Mouse (Mus musculus): ENCODE measurements around the gene Stk24. TPM values are rescaled to one million over a fixed set of nuclear protein-coding genes. Genes with fewer than 3 reads are reported as not detected.
A peak's percentile ranks its signal among the peaks of the same experiment; 100 is the strongest.

The Stk24 gene
- polyA plus RNA-seq, 1 experiment: 101 TPM

DNA sequence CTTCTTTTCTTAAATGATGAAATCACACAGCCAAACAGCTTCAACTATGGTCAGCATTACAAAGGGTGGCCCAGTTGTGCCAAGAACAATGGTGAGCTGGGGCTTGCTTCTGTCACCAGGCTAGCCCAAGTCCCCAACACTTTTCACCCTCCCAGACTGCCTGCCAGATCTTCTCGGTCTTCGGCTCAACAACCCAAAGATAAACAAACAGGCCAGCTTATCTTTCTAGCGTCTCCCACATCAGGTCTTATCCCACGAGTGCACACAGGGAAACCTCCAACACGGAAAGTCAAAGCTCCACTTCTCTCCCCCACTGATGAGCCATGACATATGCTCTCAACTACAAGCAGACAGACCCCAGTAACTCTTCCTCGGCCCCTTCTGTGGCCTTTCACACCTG lies 24.1 kb downstream of the Stk24 start:
- peaks cover 33% of the 10 kb centered on the region for H3K4me1 ChIP-seq (ENCODE audit: control insufficient read depth, insufficient read depth, low read length)
- no peak overlapping the region for H3K4me3 ChIP-seq (ENCODE audit: insufficient read depth, low read length)
- TF ChIP-seq POLR2A (IDR thresholded peaks at IDR 0.05; ENCODE audit: borderline replicate concordance, low read depth, low read length) (no peak), CTCF (IDR thresholded peaks at IDR 0.05; ENCODE audit: low read depth, low read length) (no peak)
- no peak overlapping the region for H3K27ac ChIP-seq (ENCODE audit: insufficient read depth, low read depth, low read length)

DNA sequence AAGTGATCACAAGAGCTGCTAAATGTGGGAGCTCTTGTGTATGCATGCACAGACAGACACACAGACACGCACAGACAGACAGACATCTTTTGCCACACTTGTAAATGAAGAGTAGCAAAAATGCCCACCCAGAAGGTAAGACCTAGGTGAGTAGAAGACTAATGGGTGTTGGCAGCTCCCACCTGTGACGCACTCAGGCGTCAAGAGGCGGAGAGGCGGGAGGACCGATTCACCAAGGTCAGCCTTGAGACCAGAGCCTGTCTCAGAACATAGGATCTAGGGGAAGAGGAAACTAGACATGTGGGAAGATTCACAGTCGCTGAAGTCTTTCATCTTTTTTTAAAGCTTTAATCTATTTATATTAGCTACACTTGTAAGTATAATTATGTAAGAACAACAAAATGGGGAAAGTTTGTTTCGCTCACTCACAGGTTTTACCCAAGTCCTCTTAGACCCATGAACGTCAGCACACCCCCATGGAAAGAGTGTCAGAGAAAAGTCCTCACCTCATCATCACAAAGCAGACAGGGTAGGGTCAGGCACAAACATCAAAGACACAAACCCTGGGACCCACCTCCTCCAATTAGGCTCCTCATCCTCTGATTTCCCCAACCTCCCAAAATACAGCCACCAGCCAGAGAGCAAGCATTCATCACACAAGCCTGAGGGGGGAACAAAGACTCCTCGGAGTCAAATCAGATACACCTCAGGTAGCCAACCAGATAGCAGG lies 26.0 kb downstream of the Stk24 start:
- no peak overlapping the region for H3K27ac ChIP-seq (ENCODE audit: insufficient read depth, low read depth, low read length)
- TF ChIP-seq POLR2A (IDR thresholded peaks at IDR 0.05; ENCODE audit: borderline replicate concordance, low read depth, low read length) (no peak), CTCF (IDR thresholded peaks at IDR 0.05; ENCODE audit: low read depth, low read length) (no peak)
- no peak overlapping the region for H3K4me3 ChIP-seq (ENCODE audit: insufficient read depth, low read length)
- H3K4me1 ChIP-seq (ENCODE audit: control insufficient read depth, insufficient read depth, low read length): peaks cover 21% of the 10 kb centered on the region

DNA sequence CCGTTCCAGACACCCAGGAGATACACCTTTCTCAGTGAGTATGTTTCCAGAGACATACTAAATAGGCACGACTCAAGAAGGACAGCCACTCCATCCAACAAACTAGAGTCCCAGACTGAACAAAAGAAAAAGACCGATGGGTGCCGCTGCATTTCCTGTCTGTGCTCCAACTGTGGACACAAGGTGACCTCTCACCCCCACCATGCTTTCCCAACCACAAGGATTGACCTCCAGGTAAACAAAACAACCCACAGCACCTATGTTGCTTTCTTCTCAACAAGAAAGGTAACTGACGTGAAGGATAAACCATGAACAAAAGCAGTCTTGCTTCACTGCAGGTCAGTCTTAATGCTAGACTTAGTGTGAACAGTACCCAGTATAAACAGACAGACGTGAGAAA lies 27.1 kb downstream of the Stk24 start:
- TF ChIP-seq POLR2A (IDR thresholded peaks at IDR 0.05; ENCODE audit: borderline replicate concordance, low read depth, low read length) (no peak), CTCF (IDR thresholded peaks at IDR 0.05; ENCODE audit: low read depth, low read length) (no peak)
- H3K27ac ChIP-seq (ENCODE audit: insufficient read depth, low read depth, low read length): no peak overlapping the region
- H3K4me1 ChIP-seq (ENCODE audit: control insufficient read depth, insufficient read depth, low read length): peaks cover 14% of the 10 kb centered on the region
- no peak overlapping the region for H3K4me3 ChIP-seq (ENCODE audit: insufficient read depth, low read length)

DNA sequence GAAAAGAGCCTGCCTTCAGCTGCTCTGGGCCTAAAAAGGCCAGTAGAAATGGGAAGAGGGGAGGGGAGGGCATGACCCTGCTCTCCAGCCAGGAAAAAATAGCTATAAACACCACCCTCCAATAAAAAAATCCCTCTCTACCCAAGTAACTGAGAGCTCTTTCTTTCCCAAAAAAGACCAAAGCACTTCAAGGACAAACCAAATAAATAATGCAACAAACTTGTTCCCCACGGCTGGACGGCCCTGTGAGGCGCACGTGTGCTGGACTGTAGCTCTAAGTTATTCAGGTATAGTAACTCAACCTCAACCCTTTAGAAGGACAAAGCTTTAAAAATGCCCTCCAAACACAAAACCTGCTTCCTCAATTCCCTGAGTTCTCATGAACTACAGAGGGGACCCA lies 28.1 kb downstream of the Stk24 start:
- TF ChIP-seq POLR2A (IDR thresholded peaks at IDR 0.05; ENCODE audit: borderline replicate concordance, low read depth, low read length) (no peak), CTCF (IDR thresholded peaks at IDR 0.05; ENCODE audit: low read depth, low read length) (no peak)
- no peak overlapping the region for H3K4me3 ChIP-seq (ENCODE audit: insufficient read depth, low read length)
- H3K27ac ChIP-seq (ENCODE audit: insufficient read depth, low read depth, low read length): no peak overlapping the region
- peaks cover 19% of the 10 kb centered on the region for H3K4me1 ChIP-seq (ENCODE audit: control insufficient read depth, insufficient read depth, low read length)

DNA sequence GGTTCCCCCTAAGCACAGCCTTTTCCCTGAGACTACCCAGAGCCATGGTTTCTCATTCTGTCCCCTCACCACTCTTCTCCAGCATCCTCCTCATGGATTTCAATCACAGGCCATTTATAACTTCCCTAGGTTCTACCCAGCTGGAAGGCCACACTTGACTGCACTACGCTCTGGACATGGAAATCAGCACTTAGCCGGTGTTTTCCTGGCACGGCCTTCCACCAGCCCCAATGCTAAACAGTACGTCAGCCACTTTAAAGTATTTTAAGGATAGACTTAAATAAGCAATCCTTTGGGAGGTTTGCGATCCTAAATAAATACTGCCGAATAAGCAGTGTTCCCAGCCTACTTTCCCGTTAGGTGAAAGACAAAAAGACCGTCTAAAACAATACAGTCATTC lies 29.8 kb downstream of the Stk24 start:
- Histone ChIP-seq H3K4me3 (ENCODE audit: insufficient read depth, low read length) (no peak overlapping the region), H3K4me1 (ENCODE audit: control insufficient read depth, insufficient read depth, low read length) (peaks cover 33% of the 10 kb centered on the region), H3K27ac (ENCODE audit: insufficient read depth, low read depth, low read length) (no peak overlapping the region)
- TF ChIP-seq CTCF (IDR thresholded peaks at IDR 0.05; ENCODE audit: low read depth, low read length): no peak
- no peak for TF ChIP-seq POLR2A (IDR thresholded peaks at IDR 0.05; ENCODE audit: borderline replicate concordance, low read depth, low read length)

DNA sequence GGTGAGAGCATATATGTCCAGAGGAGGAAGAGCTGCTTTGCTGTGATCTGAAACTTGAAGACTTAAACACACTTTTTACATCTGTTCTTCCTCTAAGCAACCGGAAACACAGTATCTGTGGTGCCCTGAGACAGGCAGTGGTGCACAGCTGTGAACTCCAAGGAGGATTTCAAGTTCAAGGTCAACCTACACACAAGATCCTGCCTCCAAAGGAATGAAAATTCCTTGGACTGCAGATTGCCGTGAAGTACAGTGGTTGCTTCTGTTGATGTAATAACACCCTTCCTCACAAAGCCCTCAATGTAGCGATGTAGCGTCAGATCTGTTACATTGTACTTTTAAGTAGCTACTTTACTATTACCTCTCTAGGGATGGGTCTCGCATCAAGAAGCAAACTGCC lies 30.5 kb downstream of the Stk24 start:
- Histone ChIP-seq H3K4me3 (ENCODE audit: insufficient read depth, low read length) (no peak overlapping the region), H3K27ac (ENCODE audit: insufficient read depth, low read depth, low read length) (no peak overlapping the region), H3K4me1 (ENCODE audit: control insufficient read depth, insufficient read depth, low read length) (peaks cover 35% of the 10 kb centered on the region)
- TF ChIP-seq POLR2A (IDR thresholded peaks at IDR 0.05; ENCODE audit: borderline replicate concordance, low read depth, low read length) (no peak), CTCF (IDR thresholded peaks at IDR 0.05; ENCODE audit: low read depth, low read length) (no peak)

DNA sequence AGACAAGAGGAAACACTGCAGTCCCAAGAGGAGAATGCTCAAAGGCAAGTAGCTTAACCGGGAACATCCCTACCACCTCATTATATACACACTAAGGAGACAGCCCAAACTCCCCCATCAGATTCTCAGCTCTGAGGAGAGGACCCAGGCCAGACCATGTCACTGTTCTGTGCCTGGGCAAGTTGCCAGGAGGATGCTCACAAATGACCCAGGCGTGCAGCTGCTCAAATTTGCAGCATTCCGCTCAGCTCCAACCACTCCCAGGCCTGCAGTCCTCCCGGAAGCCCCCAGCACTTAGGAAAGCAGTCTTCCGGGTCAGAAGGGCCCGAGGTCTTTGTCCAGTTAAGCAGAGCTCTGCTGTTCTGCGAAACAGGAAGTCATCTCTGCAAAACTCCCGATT lies 31.6 kb downstream of the Stk24 start:
- Histone ChIP-seq H3K4me1 (ENCODE audit: control insufficient read depth, insufficient read depth, low read length) (peaks cover 35% of the 10 kb centered on the region), H3K27ac (ENCODE audit: insufficient read depth, low read depth, low read length) (no peak overlapping the region), H3K4me3 (ENCODE audit: insufficient read depth, low read length) (no peak overlapping the region)
- TF ChIP-seq CTCF (IDR thresholded peaks at IDR 0.05; ENCODE audit: low read depth, low read length) (no peak), POLR2A (IDR thresholded peaks at IDR 0.05; ENCODE audit: borderline replicate concordance, low read depth, low read length) (no peak)

DNA sequence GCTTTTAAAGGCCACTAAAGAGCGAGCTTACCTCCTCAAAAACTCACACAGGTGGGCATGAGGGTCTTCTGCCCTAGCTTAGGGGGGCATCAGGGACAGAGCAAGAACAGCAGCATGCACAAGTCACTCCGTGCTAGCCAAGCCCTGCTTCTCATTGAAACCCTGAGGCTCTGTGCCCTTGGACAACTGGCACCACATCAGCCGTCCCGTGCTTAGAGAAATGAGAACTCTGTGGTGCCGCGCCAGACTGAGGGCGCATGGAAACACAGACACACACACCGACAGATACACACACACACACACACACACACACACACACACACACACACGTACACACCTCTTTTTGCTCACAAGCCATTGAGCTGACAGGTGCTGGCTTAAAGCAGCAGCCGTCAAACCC lies 32.7 kb downstream of the Stk24 start:
- Histone ChIP-seq H3K27ac (ENCODE audit: insufficient read depth, low read depth, low read length) (no peak overlapping the region), H3K4me3 (ENCODE audit: insufficient read depth, low read length) (no peak overlapping the region), H3K4me1 (ENCODE audit: control insufficient read depth, insufficient read depth, low read length) (peaks cover 29% of the 10 kb centered on the region)
- no peak for TF ChIP-seq POLR2A (IDR thresholded peaks at IDR 0.05; ENCODE audit: borderline replicate concordance, low read depth, low read length)
- TF ChIP-seq CTCF (IDR thresholded peaks at IDR 0.05; ENCODE audit: low read depth, low read length): no peak

DNA sequence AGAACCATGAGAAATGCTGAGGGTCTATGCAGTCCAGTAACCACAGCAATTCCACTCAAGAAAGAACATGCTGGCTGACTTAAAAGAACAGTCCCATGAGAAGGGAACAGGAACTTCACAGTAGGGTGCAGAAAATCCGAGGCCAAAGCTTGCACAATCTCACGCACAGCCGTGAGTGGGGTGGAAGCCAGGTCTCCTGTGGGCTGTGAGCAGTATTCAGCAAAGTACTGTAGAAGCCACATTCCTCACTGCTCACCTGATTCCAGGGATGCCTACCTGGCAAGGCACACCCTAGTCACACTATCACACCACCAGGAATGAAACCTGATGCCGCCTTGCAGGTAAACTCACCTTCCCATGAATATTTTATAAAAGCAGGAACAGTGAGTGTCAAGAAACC lies 33.2 kb downstream of the Stk24 start:
- Histone ChIP-seq H3K27ac (ENCODE audit: insufficient read depth, low read depth, low read length) (no peak overlapping the region), H3K4me1 (ENCODE audit: control insufficient read depth, insufficient read depth, low read length) (peaks cover 27% of the 10 kb centered on the region), H3K4me3 (ENCODE audit: insufficient read depth, low read length) (no peak overlapping the region)
- TF ChIP-seq POLR2A (IDR thresholded peaks at IDR 0.05; ENCODE audit: borderline replicate concordance, low read depth, low read length) (no peak), CTCF (IDR thresholded peaks at IDR 0.05; ENCODE audit: low read depth, low read length) (no peak)

DNA sequence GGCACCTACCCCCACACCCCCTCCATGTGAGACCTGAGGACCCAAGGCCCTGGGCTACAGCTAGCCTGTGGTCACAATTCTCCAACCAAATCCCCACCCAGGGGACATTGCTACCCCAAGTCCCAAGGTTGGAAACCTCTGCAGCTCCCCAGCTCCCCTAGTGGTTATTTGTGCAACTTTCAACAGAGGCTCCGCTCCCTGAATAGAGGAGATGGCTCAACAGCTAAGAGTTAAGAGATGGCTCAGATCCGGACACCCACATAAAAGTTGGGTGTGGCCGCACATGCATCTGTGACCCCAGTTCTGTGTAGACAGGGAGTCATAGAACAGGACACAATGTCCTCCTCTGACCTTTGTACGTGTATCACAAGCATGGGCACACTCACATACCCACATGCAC lies 33.8 kb downstream of the Stk24 start:
- H3K27ac ChIP-seq (ENCODE audit: insufficient read depth, low read depth, low read length): no peak overlapping the region
- no peak overlapping the region for H3K4me3 ChIP-seq (ENCODE audit: insufficient read depth, low read length)
- TF ChIP-seq POLR2A (IDR thresholded peaks at IDR 0.05; ENCODE audit: borderline replicate concordance, low read depth, low read length) (no peak), CTCF (IDR thresholded peaks at IDR 0.05; ENCODE audit: low read depth, low read length) (peak; percentile 29; the same call in 1 of the 2 replicates)
- H3K4me1 ChIP-seq (ENCODE audit: control insufficient read depth, insufficient read depth, low read length): peaks cover 23% of the 10 kb centered on the region
